Mouse (Mus musculus) heart, adult 8-10 months (tissue): ENCODE data around the gene St8sia1. TPM values are rescaled to one million over a fixed set of nuclear protein-coding genes. Genes with fewer than 3 reads are reported as not detected.
"Not testable (repeated sequence)": the region's sequence is repeated elsewhere in the genome, so short reads cannot be mapped to it uniquely, and the experiment has no call there.

Experiments used
- DNase-seq: peaks from one replicate; pipeline ENCODE4 v3.0.0; 2022; ENCODE audit warnings: low spot score
- total RNA-seq, 4 experiments: library from RNA; stranded (reverse); gene quantifications; 2 replicates each; pipeline ENCODE4 v1.2.4; 2022

St8sia1 gene
- under 1 TPM; 0.09 to 0.25 (median 0.17) TPM for total RNA-seq

DNA sequence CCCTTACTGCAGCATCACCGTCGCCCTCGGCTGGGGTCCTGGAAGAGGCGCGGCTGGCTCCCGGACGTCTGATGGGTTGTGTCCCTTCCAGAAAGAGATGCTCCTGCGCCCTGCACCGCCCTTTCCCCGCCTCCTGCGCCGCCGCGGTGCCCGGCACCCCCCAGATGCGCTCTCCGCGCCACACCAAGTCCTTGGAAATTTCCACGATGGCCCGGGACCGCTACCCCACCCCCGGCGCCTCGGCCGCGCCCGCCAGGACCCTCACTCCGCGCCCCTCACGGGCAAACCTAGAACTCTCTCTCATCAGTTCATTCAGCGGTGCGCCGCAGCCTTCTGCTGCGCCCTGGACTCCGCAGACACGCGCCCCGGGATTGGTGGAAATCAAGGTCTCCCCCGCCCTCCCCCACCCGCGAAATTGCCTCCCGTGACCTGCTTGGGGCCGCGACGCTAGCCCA lies at the start of gene St8sia1:
TSS of gene St8sia1 (minus strand) at position 377 of the 455 bp plus-strand sequence.
- DNase-seq = no peak

DNA sequence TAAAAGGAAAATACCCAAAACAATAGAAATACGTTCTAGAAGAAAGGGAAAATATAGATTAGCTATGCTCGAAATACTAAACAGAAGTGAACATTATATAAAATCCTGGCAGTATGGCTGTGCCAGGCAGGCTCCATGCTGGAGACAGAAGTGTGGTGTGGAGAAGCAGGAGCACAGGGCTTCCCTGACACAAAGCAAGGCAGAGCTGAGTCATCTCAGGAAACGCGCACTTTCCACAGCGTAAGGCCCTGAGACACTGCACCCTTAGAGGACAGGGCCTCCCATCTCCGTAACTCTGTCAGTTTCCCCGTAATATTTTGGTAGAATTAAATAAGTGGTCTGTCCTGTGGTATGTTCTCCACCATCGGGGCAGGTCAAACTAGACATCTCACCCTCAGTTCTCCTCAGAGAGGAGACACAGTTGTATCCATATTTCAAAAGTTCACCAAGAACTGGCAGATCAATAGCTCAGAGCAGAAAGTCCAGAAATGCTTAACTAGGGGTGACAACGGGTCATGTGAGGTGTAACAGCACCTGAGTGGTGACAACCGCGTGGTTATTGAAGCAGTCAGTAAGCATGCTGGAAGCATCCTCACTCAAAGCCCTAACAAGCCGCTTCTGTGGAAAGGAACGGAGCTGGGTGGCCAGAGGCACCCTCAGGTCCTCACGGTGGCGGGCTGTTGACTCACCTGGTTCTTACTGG lies 48.4 kb upstream of the St8sia1 start:
- DNase-seq = no peak

DNA sequence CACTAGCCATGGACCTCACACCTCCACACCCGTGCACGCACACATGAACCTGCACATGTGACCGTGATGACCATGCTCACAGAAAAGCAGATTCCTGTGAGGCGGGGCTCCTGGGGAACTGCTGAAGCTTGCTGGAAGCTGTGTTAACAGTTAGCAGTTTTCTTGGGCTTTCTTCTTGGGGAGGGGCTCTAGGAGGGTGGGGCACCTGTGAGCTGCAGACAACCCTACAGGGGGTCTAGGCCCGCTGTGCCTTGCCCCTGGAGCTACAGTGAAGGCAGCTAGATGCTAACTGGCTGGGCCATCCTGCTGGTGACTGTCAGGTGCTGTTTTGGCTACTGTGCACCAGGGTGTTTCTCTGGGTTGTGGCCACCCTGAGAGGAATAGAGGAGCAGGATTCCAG lies 44.6 kb upstream of the St8sia1 start:
- DNase-seq = no peak

DNA sequence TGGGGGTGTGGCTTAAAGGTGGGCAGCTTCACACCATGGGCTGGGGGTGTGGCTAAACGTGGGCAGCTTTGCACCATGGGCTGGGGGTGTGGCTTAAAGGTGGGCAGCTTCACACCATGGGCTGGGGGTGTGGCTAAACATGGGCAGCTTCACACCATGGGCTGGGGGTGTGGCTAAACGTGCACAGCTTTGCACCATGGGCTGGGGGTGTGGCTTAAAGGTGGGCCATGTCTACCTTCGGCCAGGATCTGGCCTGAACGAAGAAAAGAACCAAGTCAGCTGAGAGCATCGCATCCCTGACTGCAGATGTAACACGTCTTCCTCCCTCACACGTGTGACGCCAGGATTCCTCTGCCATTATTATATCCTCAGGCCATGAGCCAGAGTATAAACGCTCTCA lies 41.0 kb upstream of the St8sia1 start:
- not testable (repeated sequence) for DNase-seq

DNA sequence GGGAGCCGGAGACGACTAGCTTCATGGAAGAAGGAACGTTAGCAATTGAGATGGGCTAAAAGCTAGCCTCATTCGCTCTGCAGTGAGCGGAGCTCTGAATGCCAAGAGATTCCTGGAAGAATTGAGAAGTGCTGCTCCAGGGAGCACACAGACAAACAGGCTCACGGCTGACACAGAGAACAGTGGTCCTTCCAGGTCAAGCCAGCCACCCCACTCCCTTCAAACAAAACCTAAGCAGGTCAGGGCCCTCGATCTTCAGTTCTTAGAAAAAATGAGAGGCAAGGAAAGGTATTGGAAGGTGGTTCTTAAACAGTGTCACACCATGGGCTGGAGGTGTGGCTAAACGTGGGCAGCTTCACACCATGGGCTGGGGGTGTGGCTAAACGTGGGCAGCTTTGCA lies 40.5 kb upstream of the St8sia1 start:
- no peak for DNase-seq

DNA sequence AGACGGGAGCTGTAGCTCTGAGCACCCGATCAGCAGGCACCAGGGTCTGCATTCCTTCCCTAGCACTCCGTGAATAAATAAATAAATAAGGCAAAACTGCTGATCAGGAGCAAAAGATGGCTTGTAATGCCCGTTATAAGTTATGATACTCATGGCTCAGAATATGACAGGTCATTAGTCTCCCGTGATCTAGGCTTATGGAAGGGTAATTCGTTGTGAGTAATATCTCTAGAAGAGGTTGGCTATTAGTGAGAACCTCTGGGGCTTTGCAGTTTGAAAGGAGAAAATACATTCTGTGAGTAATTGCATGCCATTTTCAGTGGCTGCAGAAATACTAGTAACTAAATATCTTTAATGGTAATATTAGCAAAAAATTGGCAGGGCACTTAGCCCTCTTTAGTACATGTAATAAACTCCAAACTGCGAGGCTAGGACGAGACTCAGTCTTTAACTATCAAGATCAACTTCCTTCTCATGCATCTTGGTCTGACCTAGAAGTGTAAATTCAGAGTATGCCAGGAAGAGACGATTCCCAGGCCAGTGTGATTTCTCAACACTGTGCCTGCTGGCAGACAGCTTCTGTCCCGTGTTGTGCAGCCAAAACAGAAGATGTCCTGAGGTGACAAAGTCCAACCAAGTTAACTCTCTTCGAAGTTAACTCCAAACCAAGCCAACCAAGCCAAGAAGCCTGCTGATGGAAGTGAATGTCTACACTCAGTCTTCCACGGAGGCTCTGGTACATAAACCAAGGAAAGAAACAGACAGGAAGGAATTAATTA lies 34.2 kb upstream of the St8sia1 start:
- no peak for DNase-seq

DNA sequence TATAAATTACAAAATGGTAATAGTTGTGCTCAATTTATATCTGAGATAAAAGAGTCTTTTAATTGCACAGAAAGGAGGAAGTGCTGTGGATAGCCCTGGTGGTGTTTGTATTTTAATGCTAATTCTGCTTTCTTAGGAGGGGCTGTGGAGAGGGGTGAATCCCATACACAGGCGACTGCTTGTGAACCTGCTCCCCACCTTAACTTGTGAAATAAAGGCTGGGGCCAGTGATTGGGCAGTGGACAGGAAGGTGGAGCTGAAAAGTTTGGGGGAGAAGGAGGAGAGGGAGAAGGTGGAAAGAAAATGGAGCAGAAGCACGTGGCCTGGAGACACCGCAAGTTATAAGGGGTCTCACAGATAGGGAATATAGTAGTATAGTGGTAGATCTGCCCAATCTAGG lies 32.6 kb upstream of the St8sia1 start:
- no peak for DNase-seq

DNA sequence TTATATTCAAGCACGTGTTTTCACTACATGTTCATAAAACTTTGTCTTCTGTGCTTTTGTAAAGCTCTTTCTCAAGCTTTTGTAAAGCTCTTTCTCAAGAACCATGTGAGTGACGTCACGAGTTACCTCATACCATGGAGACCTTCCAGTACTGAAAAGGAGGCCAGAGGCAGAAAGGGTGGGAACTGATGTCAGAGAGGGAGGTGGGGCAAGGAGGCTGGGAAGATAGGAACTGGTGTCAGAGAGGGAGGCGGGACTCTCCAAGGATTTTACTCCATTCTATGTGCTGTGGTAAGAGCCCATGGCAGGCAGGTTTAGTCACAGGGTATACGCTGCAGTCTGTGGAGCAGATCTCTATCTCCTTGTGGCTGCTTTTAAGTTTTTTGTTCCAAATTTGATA lies 31.3 kb upstream of the St8sia1 start:
- peak; percentile 19 for DNase-seq

DNA sequence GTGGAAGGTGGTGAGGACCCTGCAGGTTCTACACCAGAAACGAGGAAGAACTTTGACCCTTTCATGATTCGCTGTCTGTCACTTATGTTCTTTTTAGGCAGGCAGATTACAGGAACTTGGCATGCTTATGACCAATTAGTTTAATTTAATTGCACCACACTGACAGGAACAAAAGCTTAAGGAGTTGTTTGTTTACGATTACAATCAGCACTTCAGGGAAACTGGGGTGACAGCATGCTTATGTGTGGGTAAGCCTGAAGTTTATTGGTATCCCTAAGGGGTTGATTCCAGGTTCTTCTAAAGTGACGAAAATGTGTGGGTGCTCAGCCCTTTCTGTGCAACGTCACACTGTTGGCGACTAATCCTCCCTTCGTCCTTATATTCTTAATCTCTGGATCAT lies 30.6 kb upstream of the St8sia1 start:
- DNase-seq = no peak

DNA sequence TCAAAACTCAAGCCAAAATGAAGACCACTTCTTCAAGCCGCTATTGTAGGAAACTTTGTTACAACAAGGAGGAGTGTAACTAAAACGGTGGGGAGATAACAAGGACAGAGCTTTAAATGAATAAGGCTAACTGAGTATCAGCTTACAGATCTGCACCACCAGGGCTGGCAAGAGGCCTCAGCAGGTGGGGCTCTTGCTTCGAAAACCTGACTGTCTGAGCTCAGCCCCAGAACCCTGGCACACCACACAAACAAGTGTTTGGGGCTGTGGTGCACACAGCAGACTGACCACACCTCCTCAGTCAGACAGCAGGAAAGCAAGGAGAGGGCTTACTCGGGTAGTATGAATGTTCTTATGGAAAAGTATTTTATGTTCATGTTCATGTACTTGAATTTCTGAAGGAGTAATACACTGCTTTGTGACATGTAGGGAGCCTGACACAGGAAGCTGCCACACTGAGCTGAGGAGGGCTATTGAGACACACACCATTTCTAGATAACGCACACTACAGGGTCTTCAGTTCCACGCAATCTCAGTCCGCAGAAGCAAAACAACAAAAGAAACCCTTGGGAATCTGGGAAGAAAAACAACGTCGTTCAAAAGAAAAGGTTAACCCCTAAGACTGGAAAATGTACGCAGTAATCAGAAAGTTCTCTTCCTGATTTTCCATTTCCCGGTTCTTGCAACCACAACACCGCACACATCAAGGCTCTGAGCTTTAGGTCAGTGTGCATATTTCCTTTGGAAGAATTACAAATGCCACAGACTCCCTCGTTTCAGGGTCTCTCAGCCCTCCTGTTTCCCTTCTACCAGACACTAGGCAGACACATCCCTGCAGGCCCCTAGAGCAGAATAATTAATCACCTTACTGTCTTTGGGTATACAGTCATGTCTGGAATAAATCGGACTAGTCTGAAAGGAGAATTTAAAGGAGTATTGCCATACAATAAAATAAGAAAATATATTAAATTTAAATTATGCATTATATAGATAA lies 29.8 kb upstream of the St8sia1 start:
- DNase-seq = no peak

DNA sequence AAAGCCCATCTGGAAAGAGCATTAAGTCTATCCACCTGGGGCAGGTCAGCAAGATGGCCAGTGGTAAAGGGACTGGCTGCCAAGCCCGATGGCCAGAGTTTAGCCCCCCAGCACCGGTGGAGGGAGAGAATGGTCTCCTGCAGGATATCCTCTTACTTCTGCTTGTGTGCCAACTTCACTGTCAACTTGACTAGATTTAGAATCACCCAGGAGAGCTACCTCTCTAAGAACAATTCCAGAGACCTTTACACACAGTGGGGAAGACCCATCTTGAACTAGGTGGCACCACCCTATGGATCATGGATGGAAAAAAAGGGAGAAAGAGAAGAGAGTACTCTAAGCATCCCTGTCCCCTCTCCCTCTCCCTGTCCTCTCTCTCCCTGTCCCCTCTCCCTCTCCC lies 28.7 kb upstream of the St8sia1 start:
- no peak for DNase-seq

DNA sequence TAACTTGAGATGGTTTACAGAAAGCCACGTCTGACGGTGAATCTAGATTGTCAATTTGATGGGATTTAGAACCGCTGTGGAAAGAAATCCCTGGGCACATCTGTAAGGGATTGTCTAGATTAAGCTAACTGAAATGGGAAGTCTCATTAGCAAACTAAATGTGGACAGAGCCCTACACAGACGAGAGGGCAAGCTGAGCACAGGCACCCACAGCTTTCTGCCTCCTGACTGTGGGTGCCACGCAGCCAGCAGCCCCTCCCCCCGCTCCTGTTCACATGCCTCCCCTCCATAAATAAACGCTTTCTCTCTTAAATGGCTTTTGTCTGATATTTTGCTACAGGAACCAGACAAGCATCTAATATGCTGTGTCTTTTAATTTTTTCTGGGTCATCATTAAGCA lies 27.8 kb upstream of the St8sia1 start:
- DNase-seq = no peak

DNA sequence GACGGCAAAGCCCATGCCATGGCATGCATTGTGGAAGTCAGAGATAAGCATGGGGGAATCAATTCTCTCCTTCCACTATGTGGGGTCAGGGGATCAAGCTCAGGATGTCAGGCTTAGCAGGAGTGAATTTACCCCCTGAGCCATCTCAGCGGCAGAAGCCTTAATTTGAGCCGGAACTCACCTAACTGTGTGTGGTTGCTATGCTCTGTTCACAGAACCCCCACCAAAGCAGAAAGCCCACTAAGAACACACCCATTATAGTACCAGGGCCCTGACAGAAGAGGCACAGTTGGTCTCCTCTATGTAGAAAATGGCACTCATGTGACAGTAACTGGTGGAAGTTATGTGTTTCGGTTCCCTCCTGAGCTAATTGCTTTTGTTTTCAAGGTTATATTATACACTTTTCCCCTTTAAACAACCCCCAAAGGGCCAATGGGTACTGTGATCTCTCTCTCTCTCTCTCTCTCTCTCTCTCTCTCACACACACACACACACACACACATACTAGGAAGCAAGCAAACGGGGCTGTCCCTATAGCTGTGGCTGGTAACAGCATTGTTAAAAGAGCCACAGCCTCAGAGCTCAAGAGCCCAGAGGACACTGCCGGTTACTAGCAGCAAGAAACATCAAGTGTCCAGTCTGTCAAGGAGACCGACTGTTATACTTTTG lies 27.3 kb upstream of the St8sia1 start:
- no peak for DNase-seq

DNA sequence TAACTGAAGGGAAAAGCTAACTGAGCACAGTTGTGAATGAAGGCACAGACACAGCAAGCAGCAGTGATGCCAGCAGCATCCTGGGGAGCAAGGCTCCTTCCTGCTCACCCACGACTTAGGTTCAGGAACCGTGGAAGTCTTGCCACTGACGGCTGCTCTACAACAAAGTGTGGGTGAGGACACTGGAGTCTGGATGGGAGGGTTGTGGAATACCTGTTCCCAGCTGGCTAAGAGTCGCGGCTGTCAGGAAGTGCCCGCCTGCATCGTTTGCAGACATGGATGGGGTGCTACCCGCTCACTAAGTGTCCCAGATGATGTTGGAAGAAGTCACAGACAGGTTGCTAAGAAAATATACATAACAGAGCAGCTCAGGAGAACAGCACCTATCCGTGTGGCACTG lies 26.3 kb upstream of the St8sia1 start:
- DNase-seq = no peak

DNA sequence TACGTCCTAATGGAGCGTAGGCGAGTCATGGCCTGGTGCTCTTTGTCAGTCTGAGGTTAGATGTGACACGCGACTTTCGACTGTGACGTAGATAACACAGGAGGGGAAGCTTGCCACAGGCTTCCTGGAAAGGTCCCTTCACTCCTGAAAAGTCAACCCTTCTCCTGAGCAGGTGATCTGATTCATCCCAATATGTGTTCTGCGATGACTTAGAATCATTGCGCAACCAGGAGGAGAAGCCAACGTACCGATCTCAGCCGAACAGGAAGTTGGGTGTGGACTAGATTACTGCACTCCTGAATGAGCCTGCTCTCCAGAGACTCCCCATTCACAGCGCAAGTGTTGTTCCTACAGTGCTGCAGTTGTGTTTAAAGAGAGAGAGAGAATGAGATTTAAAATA lies 25.2 kb upstream of the St8sia1 start:
- no peak for DNase-seq

DNA sequence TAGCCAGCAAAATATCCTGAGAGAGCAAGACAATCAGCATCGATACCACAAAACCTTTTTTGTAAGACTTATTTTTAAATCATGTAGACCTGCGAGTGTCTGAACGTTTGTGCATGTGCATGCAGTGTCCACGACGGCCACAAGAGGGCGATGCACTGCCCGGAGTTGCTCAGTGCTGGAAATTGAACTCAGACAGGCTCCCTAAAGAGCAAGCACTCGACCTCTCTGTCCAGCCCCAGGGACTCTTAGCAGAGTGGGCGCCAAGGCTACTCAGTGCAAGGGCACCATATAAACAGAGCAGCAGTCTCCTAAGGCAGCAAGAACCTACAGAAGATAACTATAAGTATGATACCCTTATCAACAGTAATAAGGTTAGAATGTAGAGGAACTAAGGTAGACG lies 24.5 kb upstream of the St8sia1 start:
- DNase-seq = peak; percentile 33

DNA sequence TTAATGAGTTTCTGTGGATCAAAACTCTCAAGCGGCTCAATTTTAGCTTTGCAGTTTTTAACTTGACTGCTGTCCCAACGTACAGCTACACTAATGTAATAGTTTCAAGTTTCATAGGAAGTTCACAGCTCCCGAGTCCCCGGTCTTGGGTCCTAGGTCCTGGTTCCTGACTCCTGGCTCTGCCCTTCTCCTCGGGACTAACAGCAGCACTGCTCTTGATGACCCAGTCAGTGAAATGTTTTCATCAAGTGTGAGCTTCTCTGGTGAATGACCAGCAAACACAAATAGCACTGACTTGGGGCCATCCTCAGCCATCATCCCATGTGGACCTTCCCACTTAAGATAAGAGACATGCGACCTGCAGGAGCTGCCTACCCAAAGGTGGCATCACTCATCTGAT lies 24.0 kb upstream of the St8sia1 start:
- no peak for DNase-seq

DNA sequence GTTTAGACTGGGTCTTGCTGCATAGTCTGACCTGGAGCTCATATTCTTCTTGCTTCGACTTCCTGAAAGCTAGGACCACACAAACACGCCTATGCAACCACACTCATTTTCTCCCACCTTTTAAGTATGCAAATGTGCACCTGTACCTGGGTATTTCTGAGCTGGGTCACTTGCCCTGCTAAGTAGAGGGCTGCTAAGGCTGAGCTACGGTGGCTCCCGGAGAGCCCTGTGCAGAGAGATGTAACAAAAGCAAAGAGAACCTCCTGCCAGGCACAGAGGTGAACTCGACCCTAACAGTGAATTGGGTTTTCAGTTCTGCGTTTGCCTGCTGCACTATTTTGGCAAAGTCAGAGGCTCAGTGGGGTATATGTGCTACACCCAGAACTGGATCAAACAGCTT lies 23.4 kb upstream of the St8sia1 start:
- no peak for DNase-seq

DNA sequence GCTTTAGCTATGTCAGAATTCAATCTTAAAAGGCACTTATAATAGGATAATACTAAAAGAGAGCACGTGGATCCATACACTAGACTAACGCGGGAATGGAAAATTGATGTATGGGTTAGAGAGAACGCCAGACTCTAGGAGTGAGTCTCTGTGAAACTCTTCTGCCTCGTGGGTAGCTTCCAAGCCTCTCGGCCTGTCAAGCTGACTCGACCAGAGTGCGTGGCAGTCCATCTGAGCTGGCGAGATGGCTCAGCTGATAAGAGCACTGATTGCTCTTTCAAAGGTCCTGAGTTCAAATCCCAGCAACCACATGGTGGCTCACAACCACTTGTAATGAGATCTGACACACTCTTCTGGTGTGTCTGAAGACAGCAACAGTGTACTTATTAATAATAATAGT lies 22.5 kb upstream of the St8sia1 start:
- DNase-seq = not testable (repeated sequence)

DNA sequence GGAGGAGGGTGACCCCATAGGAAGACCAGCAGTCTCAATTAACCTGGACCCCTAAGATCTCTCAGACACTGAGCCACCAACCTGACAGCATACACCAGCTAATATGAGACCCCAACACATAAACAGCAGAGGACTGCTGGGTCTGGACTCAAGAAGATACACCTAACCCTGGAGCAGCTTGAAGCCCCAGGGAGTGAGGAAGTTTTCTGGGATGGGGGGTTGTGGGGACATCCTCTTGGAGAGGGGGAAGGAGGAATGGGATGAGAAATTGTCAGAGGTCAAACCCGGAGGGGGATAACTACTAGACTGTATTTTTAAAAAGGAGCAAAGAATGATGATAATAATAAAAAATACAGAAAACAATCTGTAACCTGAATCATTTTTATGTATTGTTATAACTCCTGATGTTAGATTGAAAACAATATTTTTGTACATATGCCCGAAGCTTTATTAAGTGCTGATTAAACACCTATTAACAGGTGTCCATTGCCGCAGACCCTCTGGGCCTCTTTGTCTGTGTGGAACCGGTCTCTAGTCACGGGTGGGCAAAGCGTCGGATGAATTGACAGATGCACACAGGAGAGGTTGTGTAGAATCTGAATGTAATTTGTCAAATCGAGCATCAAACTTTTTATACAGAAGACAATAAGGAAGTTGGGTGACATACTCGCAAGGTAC lies 21.4 kb upstream of the St8sia1 start:
- DNase-seq = not testable (repeated sequence)
